Mouse (Mus musculus) cerebellum, adult 9-10 months (tissue): Measurements from ENCODE around the gene Neu1.
"Not testable (repeated sequence)": the region's sequence is repeated elsewhere in the genome, so short reads cannot be mapped to it uniquely, and the experiment has no call there.

Experiments
- DNase-seq: peaks from one replicate; pipeline ENCODE4 v3.0.0; 2022

Gene Neu1

DNA sequence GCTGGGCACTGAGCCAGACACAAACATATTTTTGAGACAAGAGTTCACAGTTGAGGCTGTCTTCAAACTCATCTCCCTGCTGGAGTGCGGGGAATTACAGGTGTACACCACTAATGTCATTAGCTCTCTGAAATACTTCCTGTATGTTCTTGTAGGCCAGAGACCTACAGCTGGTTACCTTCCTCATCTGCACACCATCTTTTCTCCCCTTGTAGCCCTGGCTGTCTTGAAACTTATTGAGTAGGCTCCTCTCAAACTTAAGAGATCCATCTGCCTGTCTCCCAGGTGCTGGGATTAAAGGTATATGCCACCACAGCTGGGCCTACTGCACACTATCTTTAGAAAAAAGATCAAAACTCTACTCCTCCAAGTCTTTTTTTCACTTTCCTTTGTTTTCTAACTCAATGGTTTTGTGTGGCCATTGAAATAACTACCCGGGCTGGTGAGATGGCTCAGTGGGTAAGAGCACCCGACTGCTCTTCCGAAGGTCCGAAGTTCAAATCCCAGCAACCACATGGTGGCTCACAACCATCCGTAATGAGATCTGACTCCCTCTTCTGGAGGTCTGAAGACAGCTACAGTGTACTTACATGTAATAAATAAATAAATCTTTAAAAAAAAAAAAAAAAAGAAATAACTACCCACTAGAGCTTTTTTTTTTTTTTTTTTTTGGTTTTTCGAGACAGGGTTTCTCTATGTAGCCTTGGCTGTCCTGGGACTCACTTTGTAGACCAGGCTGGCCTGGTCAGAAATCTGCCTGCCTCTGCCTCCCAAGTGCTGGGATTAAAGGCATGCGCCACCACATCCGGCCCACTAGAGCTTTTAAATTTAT lies 17.9 kb downstream of the Neu1 start:
- not testable (repeated sequence) for DNase-seq

GRCm38 (mm10) chr17:34949553-34949969 lies 18.5 kb downstream of the Neu1 start:
- no peak for DNase-seq

- DNase-seq: no peak
Measured at GRCm38 (mm10) chr17:34950514-34951455, 19.7 kb downstream of the Neu1 start.

DNA sequence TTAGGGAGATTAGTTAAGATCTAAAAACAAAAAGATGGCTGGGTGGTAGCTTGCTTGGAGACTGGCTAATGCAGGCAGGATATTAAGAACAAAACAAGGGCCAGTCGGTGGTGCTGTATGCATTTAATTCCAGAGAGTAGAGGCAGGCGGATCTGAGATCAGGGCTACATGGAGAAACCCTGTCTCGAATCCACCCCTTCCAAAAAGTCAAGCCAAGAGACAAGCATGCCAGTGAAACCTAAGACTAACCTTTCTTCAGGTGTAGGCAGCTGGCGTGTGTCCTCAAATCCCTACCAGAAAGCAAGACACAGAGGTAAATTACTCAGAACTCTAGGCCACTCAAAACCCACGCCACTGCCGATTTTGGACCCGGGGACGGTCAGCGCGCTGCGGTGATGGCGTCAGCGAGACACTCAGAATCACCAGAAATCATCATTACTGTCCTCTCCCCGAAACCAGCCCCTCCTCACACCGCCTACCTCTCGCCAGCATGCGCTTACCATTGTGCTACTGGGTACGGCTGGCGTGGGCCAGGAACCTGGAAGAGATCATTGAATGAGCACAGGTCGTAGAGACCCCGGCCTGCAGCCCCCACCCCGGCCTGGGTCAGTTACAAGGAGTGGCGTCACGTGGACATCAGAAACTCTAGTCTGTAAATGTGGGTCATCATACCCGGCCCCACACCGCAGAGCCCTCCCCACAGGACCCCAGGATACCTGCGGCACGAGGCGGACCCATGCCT lies 20.8 kb downstream of the Neu1 start:
- peak; percentile 80 for DNase-seq

GRCm38 (mm10) chr17:34952378-34953040 lies 21.5 kb downstream of the Neu1 start:
- DNase-seq: peak; percentile 79

GRCm38 (mm10) chr17:34953258-34953657 lies 22.2 kb downstream of the Neu1 start:
- no peak for DNase-seq

DNA sequence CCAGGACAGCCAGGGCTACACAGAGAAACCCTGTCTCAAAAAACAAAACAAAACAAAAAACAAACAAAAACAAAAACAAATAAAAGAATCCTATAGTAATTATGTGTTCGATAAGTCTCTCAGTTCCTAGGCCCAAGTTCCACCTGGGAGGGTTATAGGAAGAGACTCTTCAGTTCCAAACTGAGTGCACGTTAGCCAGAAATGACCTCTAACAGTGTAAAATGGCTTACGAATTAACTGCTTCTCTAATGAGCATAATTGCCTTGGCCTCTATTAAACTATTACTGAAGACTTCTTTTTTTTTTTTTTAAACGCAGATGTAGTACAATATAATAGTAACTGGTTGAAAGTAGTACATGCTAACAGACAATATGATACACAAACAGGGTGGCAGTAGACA lies 22.9 kb downstream of the Neu1 start:
- DNase-seq: no peak

DNA sequence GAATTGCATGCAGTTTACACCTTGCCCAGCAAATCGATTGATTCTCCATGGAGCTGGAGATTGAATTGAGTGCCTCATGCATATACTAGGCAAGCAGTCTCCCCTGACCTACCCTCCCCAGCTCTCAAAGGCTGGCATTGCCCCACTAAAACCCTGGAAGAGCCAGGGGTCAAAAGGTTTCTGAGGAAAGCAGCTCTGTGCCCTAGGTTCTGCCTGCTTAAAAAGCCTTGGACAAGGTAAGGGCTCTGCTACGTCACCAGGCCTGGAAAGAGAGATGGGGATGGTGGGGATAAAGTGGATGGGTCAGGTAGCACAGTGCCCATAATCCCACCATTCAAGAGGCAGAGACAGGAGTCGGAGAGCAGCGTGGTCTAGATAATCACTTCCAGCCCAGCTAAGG lies 23.8 kb downstream of the Neu1 start:
- DNase-seq: no peak

DNA sequence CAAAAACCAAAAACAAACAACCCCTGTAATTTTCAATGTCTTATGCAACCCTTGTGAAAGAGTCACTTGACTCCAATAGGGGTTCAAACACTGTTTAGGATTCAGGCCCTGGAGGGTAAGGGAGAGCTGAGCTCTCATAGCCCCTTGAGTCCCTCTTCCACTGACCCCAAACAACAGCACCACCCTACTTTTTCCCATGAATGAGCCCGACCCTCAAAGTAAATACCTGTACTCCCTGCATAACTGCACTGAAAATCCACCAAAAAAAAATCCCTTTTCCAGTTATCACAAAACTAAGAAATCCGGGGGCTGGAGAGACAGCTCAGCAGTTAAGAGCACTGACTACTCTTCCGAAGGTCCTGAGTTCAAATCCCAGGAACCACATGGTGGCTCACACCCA lies 24.8 kb downstream of the Neu1 start:
- DNase-seq: no peak

GRCm38 (mm10) chr17:34956340-34956739 lies 25.3 kb downstream of the Neu1 start:
- no peak for DNase-seq

GRCm38 (mm10) chr17:34957291-34957690 lies 26.2 kb downstream of the Neu1 start:
- not testable (repeated sequence) for DNase-seq

DNA sequence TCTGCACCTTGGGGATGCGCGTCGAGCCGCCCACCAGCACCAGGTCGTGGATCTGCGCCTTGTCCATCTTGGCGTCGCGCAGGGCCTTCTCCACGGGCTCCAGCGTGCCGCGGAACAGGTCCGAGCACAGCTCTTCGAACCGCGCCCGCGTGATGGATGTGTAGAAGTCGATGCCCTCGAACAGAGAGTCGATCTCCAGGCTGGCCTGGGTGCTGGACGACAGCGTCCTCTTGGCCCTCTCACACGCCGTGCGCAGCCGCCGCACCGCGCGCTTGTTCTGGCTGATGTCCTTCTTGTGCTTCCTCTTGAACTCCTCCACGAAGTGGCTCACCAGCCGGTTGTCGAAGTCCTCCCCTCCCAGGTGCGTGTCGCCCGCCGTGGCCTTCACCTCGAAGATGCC lies 26.9 kb downstream of the Neu1 start:
- DNase-seq: not testable (repeated sequence)

- not testable (repeated sequence) for DNase-seq
Measured at GRCm38 (mm10) chr17:34958734-34959129, 27.7 kb downstream of the Neu1 start.

DNA sequence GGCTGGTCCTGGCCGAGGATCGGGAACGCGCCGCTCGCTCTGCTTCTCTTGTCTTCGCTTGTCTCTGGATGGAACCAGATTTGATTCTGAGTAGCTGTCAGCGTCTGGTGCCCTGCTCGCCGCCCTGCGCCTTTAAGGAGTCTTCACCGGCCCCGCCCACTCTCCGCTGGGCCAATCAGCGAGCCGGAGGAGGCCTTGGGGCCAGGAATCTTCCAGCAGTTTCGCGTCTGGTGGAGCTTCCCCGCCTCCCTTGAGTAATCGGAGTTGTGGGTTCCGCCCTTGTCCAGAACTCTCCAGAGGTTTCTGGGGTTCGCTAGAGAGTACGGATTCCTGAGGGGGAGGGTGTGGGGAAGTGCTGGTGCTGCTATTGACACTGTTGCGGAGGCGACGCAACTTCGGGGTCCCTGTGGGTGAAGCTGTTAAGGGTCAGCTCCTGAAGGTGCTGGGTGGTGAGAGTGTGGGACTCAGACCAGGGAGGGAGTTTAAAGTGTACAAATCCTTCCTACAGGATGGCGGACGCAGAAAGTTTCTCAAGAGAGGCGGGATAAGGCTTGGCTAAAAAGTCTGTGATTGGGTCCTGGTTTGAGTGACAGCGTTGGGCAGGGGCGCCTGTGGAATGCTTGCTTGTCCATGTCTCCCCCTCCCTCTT lies 28.2 kb downstream of the Neu1 start, which contains the start of gene Hspa1b:
Gene Hspa1b (minus strand): TSS at position 109 of the 649 bp plus-strand sequence.
- DNase-seq: peak; percentile 82

DNA sequence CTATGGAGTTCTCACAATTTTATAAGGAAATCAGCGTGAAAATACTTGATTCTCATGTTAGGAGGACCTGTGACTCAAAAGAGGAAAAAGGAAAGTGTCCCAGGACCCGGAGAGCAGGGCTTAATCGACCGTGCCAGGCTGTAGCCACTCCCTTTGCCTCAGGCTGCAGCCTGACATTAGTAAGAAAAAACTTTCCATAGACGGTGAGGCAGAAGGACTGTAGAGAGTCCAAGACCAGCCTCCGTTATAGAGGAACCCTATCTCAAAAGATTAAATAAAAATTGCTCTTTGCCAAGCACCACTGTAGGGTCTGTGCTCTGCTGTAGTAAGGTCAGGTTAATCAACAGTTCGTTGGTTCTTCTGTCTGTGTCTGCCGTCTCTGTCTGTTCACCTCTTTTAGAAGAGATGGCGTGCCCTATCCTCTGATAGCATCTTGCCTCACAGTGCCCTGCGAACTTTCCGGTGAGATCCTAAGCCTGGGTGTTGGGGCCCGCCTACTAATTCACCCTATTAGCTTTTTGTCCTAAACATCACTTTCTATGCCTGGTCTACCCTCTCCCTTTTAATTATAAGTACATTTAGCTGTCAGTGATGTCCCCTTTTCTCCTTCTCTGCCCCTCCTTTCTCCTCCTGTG lies 28.9 kb downstream of the Neu1 start:
- DNase-seq: no peak

GRCm38 (mm10) chr17:34960702-34961493 lies 29.8 kb downstream of the Neu1 start:
- no peak for DNase-seq

- no peak for DNase-seq
Measured at GRCm38 (mm10) chr17:34962125-34962524, 31.1 kb downstream of the Neu1 start.

DNA sequence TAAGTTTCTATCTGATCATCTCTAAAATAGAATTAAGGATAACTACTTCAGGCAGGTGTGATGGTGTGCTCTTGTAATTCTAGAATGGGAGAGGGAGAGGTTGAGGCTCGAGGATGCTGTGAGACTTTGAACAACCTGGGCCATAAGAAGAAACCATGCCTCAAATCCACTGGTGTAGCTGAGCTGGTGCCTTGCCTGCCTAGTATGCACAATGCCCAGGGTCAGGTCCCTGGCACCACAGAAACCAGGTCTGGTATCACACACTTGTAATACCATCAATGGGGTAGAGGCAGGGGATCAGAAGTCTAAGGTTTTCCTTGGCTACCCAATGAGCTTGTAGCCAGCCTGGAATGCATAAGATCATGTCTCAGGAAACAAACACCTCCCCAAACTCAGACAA lies 31.8 kb downstream of the Neu1 start:
- DNase-seq: no peak

DNA sequence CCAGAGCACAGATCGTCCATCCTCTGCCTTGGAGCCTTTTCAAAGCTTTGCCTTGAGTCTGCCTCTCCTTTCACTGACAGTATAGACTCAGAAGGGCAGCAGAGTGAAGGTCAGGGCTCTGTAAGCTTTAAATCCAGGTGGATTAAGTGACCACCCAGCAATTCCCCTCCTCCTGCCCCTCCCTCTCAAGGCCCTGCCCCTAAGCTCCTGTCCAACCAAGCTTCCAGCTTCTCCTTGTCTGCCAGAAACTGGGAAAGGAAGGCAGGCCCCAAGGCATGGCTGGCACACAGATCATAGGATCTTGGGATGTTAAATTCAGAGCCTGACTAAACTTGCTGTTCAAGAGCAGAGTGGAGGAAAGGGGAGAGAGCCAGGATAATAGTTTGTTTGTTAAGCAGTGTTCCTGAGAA lies 33.6 kb downstream of the Neu1 start:
- DNase-seq: no peak

DNA sequence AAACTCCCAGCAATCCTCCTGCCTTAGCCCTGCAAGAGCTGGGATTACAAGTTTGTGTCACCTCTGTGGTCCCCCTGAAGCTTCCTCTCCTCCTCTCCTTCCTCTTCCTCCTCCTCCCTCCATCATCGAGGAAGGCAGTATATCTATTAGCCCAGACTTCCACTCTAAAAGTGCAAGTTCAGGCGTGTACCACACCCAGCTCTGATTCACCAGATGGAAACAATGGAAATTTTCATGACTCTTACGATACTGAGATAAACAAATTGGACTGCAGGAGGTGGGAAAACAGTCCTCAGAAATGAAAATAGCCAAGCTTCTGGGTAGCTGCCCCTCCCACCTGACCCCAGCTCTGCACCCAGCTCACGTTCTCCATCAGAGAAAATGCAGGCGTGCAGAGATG lies 34.6 kb downstream of the Neu1 start:
- no peak for DNase-seq
